Mouse (Mus musculus): ENCODE data around the gene Hsf4. TPM values are rescaled to one million over a fixed set of nuclear protein-coding genes. Genes with fewer than 3 reads are reported as not detected.

Hsf4 gene
- polyA plus RNA-seq, 1 experiment = 0.76 TPM

DNA sequence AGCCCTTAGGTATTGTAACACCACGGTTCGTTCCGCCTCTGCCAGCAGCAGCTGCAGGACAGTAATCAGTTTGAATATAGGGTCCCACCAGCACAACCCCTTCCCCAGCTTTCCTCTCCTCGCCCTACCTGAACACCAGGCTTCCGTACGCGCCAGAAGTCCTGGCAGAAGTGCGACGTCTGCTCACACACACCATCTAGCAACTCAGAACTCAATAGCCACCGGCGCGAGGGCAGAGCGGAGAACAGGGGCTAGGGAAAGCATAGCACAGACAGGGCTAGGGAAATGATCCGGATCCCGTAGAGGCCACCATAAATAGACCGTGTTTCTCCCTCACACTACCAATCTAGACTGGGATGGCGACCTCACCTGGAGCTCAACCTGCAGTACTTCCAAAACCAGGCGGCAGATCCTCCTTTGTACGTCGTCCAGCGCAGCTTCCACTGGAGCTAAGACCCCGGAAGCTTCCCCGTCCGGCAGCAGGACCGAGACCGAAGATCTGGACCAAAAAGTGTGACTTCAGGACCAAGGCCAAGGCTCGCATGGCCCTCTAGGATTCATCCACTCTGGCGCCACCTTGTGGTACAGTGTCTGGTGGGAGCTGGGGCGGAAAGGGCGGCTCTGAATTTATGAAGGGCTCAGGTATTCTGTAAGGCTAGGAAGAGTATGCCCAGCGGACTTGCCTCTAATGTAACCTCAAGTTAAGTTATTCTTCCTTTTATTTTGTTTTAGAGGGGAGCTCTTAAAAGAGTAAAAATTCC is 21.1 kb downstream of the Hsf4 start:
- no peak for TF ChIP-seq GATA1 (IDR thresholded peaks at IDR 0.05; ENCODE audit: low read length)

DNA sequence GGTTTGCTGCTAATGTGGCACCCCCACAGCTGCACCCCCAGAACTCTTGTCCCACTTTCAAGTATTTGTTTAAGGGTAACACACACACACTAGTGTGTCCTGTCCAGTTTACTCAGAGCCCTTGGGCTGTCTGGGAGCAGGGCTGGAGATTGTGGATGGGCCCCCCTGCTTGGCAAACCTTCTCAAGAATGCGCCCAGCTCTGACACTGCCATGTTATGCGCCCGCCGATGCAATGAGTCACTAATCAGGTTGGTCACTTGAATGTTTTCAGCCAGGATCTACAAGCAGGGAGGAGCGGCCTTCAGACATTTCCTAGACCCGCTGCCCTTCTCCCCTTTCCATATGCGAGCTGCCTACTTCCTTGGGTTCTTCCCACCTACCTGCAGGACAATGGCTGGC is 22.9 kb downstream of the Hsf4 start:
- TF ChIP-seq GATA1 (IDR thresholded peaks at IDR 0.05; ENCODE audit: low read length) = no peak

DNA sequence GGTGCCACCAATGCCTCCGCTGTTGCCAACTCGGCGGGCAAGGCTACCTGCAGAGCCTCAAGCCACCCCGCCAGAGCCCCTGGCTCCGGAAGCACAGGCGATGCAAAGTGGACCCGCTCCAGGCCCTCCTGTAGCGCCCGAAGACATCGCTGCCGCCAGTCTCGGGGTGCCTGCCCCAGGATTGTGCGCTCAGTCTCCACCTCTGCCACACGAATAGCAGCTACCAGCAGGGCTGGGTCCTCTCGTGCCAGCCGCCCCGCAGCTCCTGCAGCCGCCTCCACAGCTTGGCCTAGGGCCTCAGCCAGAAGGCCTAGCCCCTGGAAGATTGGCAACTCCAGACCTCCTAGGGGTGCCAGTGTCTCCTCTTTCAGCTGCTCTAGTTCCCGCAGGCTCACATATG is 23.8 kb downstream of the Hsf4 start:
- TF ChIP-seq GATA1 (IDR thresholded peaks at IDR 0.05; ENCODE audit: low read length) = no peak

GRCm38 (mm10) chr8:105294776-105295175 is 25.2 kb downstream of the Hsf4 start:
- TF ChIP-seq GATA1 (IDR thresholded peaks at IDR 0.05; ENCODE audit: low read length) = no peak

GRCm38 (mm10) chr8:105295256-105295655 is 25.7 kb downstream of the Hsf4 start:
- no peak for TF ChIP-seq GATA1 (IDR thresholded peaks at IDR 0.05; ENCODE audit: low read length)

- TF ChIP-seq GATA1 (IDR thresholded peaks at IDR 0.05; ENCODE audit: low read length) = no peak
Observed at GRCm38 (mm10) chr8:105295895-105296573, 26.4 kb downstream of the Hsf4 start, which contains the start of gene Exoc3l. Exoc3l (minus strand) TSS chr8:105296101.

DNA sequence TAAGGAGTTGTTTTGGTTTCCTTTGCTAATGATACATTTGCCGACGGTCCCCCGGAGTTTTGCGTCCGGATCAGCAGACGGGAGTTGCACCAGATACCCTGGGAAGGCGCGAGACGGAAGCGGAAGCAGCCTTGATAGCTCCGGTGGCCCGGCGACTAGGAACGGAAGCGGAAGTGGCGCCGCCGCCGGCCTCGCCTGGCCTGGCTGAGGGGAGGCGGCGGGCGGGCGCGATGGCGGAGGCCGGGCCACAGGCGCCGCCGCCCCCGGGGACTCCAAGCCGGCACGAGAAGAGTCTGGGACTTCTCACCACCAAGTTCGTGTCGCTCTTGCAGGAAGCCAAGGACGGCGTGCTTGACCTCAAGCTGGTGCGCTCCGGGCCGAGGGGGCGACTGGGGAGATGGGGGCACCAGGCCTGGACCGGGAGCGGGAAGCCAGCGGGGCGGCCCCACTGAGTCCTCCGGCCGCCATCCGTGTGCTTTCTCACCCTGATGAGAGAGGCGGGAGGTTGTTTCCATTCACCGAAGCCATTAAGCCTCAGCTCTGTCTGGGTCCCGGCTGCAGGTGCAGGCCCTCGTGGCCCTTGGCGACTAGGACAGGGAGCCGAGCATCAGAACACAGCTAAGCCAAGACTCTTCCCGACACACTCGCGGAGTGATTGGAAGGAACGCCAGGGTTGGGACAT is 28.1 kb downstream of the Hsf4 start, which contains the start of gene E2f4:
TSS of gene E2f4 (plus strand) at position 153 of the 682 bp plus-strand sequence.
- TF ChIP-seq GATA1 (IDR thresholded peaks at IDR 0.05; ENCODE audit: low read length) = no peak

- TF ChIP-seq GATA1 (IDR thresholded peaks at IDR 0.05; ENCODE audit: low read length) = no peak
Observed at GRCm38 (mm10) chr8:105298351-105299252, 29.0 kb downstream of the Hsf4 start.

DNA sequence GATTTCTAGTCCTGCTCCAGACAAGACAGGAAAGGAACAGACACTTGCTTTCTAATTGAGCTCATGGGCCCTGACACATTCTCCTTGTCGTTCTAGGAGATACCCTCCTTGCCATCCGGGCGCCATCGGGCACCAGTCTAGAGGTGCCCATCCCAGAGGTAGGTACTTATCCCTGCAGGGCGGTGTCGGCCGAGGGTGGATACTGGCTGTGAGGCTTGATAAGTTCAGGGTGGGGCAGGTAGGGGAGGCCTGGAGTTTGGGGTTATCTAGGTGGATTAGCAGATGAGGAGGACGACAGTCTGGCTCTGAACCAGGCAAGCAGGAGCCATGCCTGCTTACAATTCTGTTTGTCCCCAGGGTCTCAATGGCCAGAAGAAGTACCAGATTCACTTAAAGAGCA is 30.4 kb downstream of the Hsf4 start:
- TF ChIP-seq GATA1 (IDR thresholded peaks at IDR 0.05; ENCODE audit: low read length) = no peak

- no peak for TF ChIP-seq GATA1 (IDR thresholded peaks at IDR 0.05; ENCODE audit: low read length)
Observed at GRCm38 (mm10) chr8:105303396-105303795, 33.8 kb downstream of the Hsf4 start.

DNA sequence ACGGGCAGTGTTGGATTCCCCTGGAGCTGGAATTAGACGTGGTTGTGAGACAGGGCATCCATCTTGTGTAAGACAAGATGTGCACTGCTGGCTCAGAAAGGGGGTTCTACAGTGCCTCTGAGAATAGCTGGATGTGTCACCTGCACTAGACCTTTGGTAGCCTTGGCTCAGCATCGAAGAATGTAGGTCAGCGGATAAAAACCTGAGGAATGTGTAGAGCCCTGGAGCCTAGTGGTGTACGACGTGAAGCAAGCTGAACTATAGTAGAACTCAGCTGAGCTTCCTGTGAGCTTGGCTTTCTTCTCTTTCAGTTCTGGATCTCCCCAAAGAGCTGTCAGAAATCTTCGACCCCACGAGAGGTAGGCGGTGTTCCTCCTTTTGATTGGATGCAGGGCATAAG is 34.3 kb downstream of the Hsf4 start:
- TF ChIP-seq GATA1 (IDR thresholded peaks at IDR 0.05; ENCODE audit: low read length) = no peak

DNA sequence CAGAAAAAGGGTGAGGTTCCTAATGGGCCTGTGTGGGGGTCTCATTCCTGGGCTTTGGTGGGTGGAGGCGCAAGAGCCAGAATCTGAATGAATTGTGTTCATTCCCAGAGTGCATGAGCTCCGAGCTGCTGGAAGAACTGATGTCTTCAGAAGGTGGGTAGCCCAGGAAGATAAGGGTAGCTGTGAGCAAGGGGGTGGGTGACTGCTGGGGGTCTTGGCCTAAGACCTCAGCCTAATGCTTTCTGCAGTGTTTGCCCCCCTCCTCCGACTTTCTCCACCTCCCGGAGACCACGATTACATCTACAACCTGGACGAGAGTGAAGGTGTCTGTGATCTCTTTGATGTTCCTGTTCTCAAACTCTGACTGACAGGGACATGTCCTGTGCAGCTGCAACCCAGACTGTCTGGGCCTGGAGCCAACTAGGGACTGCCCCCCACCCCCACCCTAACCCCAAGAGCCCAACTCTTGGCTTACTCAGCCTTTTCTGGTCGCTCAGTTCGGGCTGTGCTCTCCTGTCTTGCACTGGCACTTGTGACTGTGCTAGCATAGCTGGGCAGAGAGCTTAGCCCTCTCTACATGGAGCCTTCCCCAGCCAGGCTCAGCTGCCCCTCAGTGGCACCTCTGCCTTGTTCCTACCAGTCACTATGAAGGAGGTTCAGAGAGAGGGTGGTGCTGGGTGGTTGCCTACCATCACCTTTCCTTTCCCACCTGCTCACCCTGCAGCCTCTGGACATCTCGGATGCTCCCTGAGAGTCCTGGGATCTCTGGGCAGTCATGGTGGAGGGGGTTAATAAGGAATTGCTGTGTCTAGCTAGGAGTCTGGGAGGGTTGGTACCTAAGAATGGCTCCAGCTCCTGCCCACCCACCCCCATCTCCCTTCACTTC is 35.0 kb downstream of the Hsf4 start:
- TF ChIP-seq GATA1 (IDR thresholded peaks at IDR 0.05; ENCODE audit: low read length) = no peak

GRCm38 (mm10) chr8:105305211-105306145 is 35.9 kb downstream of the Hsf4 start, which contains the start of gene Elmo3:
Elmo3 (plus strand) TSS chr8:105305601.
- TF ChIP-seq GATA1 (IDR thresholded peaks at IDR 0.05; ENCODE audit: low read length) = no peak
